Mouse (Mus musculus): Measurements from ENCODE around the gene 1700016H13Rik. TPM values are rescaled to one million over a fixed set of nuclear protein-coding genes. Genes with fewer than 3 reads are reported as not detected.

1700016H13Rik gene
- polyA plus RNA-seq (2016; fragmentation: Nextera tagmentation; extraction: Ambion mirVana): 0.18 and 0.26 TPM in 2 replicates

GRCm38 (mm10) chr5:103655346-103656118, at the start of gene 1700016H13Rik:
Gene 1700016H13Rik (minus strand): TSS chr5:103656010.
- no peaks in the 10 kb centered on the region for H3K36me3 ChIP-seq
- no peak within 1 kb of the TSS for H3K27ac ChIP-seq (ENCODE audit: poor library complexity, severe bottlenecking)
- H3K4me3 ChIP-seq: peak within 1 kb of the TSS; percentile 73
- WGBS: under 1% methylated on average over 51 of the region's 56 CpGs
- peaks cover 8% of the 10 kb centered on the region for H3K27me3 ChIP-seq (replicated peaks)
- H3K4me2 ChIP-seq: peak within 1 kb of the TSS; percentile 98
- peak within 1 kb of the TSS; percentile 81 for H3K9ac ChIP-seq
- H3K9me3 ChIP-seq (replicated peaks): 0 out of 2 replicates have a peak, but pooled peaks cover 3% of the 10 kb centered on the region
- 0 out of 2 replicates have a peak, but pooled peaks cover 5% of the 10 kb centered on the region for H3K4me1 ChIP-seq (replicated peaks)
- peak; percentile 80 for ATAC-seq (ENCODE audit: insufficient number of reproducible peaks, low FRiP score)

- ATAC-seq (ENCODE audit: insufficient number of reproducible peaks, low FRiP score): no peak
- 89% methylated on average over 4 of the region's 4 CpGs for WGBS
- Histone ChIP-seq H3K36me3 (no peaks in the 10 kb centered on the region), H3K27ac (ENCODE audit: poor library complexity, severe bottlenecking) (no peak overlapping the region), H3K4me3 (no peak overlapping the region), H3K9ac (no peak overlapping the region), H3K9me3 (replicated peaks) (0 out of 2 replicates have a peak, but pooled peaks cover 3% of the 10 kb centered on the region), H3K4me2 (no peak overlapping the region), H3K4me1 (replicated peaks) (no peaks in the 10 kb centered on the region), H3K27me3 (replicated peaks) (no peaks in the 10 kb centered on the region)
Measured at GRCm38 (mm10) chr5:103705331-103705730, 49.5 kb upstream of the 1700016H13Rik start.

- no peak overlapping the region for H3K4me3 ChIP-seq
- no peak for ATAC-seq (ENCODE audit: insufficient number of reproducible peaks, low FRiP score)
- H3K4me2 ChIP-seq: no peak overlapping the region
- no peaks in the 10 kb centered on the region; the same call in 1 of the 2 replicates for H3K27me3 ChIP-seq (replicated peaks)
- no peak overlapping the region for H3K9ac ChIP-seq
- peaks cover 8% of the 10 kb centered on the region; the same call in 1 of the 2 replicates for H3K4me1 ChIP-seq (replicated peaks)
- no peak overlapping the region for H3K27ac ChIP-seq (ENCODE audit: poor library complexity, severe bottlenecking)
- 0 out of 2 replicates have a peak, but pooled peaks cover 3% of the 10 kb centered on the region for H3K9me3 ChIP-seq (replicated peaks)
- no peaks in the 10 kb centered on the region for H3K36me3 ChIP-seq
- WGBS: 71% methylated on average over 6 of the region's 6 CpGs
Measured at GRCm38 (mm10) chr5:103702527-103702926, 46.7 kb upstream of the 1700016H13Rik start.

DNA sequence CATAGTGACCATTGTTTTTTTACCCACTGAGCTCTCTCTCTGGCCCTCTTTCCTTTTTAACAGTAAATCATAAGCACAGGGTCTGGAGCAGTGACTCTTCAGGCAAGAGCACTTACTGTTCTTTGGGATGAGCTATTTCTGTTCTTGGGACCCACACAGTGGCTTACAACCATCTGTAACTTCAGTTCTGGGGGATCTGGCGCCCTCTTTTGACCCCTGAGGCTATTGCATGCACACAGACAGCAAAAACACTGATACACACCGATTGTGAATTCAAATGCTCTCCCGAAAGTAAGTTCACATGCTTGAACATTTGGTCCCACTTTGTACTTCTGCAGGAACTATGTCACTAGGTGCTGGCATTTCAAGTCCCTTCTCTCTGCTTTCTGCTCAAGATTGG, 45.7 kb upstream of the 1700016H13Rik start:
- Histone ChIP-seq H3K27ac (ENCODE audit: poor library complexity, severe bottlenecking) (no peak overlapping the region), H3K4me3 (no peak overlapping the region), H3K4me2 (no peak overlapping the region), H3K27me3 (replicated peaks) (peaks cover 2% of the 10 kb centered on the region), H3K4me1 (replicated peaks) (peaks cover 8% of the 10 kb centered on the region; the same call in 1 of the 2 replicates), H3K36me3 (no peaks in the 10 kb centered on the region), H3K9me3 (replicated peaks) (0 out of 2 replicates have a peak, but pooled peaks cover 1% of the 10 kb centered on the region), H3K9ac (no peak overlapping the region)
- WGBS: 65% methylated on average over 3 of the region's 3 CpGs
- no peak for ATAC-seq (ENCODE audit: insufficient number of reproducible peaks, low FRiP score)

DNA sequence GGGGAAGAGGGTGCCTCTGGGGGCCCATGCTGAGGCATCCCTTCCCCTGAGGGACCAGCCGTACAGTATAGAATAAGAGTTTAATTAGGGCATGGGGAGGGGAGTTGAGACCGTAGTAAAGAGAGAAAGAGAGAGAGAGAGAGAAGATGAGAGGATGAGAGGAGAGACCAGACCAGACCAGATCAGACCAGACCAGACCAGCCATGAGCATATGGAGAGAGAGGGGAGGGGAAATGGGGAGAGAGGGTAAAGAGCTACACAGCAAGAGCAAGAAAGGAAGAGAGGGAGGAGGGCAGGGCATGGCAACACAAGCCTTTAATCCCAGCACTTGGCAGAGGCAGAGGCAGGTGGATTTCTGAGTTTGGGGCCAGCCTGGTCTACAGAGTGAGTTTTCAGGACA, 44.9 kb upstream of the 1700016H13Rik start:
- Histone ChIP-seq H3K4me2 (no peak overlapping the region), H3K27me3 (replicated peaks) (peaks cover 4% of the 10 kb centered on the region), H3K36me3 (no peaks in the 10 kb centered on the region), H3K9ac (no peak overlapping the region), H3K27ac (ENCODE audit: poor library complexity, severe bottlenecking) (no peak overlapping the region), H3K4me3 (no peak overlapping the region), H3K4me1 (replicated peaks) (peaks cover 8% of the 10 kb centered on the region; the same call in 1 of the 2 replicates), H3K9me3 (replicated peaks) (no peaks in the 10 kb centered on the region)
- ATAC-seq (ENCODE audit: insufficient number of reproducible peaks, low FRiP score): no peak
- 81% methylated on average over 2 of the region's 2 CpGs for WGBS

DNA sequence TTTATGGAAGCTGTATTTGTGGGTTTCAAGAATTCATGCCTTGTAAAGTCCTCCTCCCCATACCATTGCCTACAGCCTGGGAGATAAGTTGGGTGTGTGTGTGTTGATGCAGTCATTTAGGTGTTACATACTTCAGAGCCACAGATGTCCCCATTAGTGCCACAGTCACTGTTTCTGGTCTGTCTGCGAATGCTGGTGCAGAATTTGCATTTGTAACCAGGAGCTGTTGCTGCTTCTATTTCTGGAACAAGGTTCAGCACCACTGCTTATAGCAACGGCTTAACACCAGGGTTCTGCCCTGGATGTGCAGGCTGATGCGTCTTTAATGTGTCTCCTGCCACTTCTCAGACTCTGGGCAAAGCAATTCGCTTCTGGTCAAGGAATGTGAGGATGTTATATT, 43.7 kb upstream of the 1700016H13Rik start:
- no peak for ATAC-seq (ENCODE audit: insufficient number of reproducible peaks, low FRiP score)

DNA sequence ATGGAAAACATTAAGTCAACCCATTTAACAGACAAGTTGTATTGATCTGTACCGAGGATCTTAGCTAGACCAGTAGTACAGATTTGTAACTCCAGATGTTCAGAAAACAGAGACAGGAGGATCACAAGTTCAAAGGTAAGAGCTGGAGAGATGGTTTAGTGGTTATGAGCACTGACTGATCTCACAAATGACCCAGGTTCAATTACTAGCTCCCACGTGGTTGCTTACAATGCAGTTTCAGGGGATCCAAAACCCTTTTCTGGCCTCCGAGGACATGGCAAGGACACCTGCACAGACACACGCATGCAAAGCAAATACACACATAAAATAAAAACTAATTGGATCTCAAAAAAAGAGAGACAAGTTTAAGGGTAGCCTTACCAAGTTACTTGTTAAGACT, 42.8 kb upstream of the 1700016H13Rik start:
- Histone ChIP-seq H3K27ac (ENCODE audit: poor library complexity, severe bottlenecking) (no peak overlapping the region), H3K4me2 (no peak overlapping the region), H3K27me3 (replicated peaks) (peaks cover 23% of the 10 kb centered on the region), H3K36me3 (no peaks in the 10 kb centered on the region), H3K4me1 (replicated peaks) (peaks cover 10% of the 10 kb centered on the region), H3K4me3 (no peak overlapping the region), H3K9me3 (replicated peaks) (no peaks in the 10 kb centered on the region), H3K9ac (no peak overlapping the region)
- ATAC-seq (ENCODE audit: insufficient number of reproducible peaks, low FRiP score): no peak
- 83% methylated on average over 4 of the region's 4 CpGs for WGBS

More for the DNA sequence above, 43.7 kb upstream of the 1700016H13Rik start:
- WGBS: 34% methylated on average over 4 of the region's 4 CpGs
- H3K27me3 ChIP-seq (replicated peaks): peaks cover 13% of the 10 kb centered on the region
- H3K4me1 ChIP-seq (replicated peaks): peaks cover 8% of the 10 kb centered on the region; the same call in 1 of the 2 replicates
- H3K27ac ChIP-seq (ENCODE audit: poor library complexity, severe bottlenecking): no peak overlapping the region
- no peaks in the 10 kb centered on the region for H3K36me3 ChIP-seq
- no peak overlapping the region for H3K9ac ChIP-seq
- H3K9me3 ChIP-seq (replicated peaks): no peaks in the 10 kb centered on the region
- H3K4me3 ChIP-seq: no peak overlapping the region
- no peak overlapping the region for H3K4me2 ChIP-seq

- H3K4me1 ChIP-seq (replicated peaks): peaks cover 16% of the 10 kb centered on the region
- H3K36me3 ChIP-seq: no peaks in the 10 kb centered on the region
- H3K27me3 ChIP-seq (replicated peaks): peaks cover 29% of the 10 kb centered on the region
- no peaks in the 10 kb centered on the region for H3K9me3 ChIP-seq (replicated peaks)
- WGBS: 82% methylated on average over 5 of the region's 5 CpGs
- H3K27ac ChIP-seq (ENCODE audit: poor library complexity, severe bottlenecking): no peak overlapping the region
- no peak overlapping the region for H3K4me2 ChIP-seq
- H3K4me3 ChIP-seq: no peak overlapping the region
- no peak overlapping the region for H3K9ac ChIP-seq
- no peak for ATAC-seq (ENCODE audit: insufficient number of reproducible peaks, low FRiP score)
Measured at GRCm38 (mm10) chr5:103697875-103698491, 42.2 kb upstream of the 1700016H13Rik start.

GRCm38 (mm10) chr5:103694094-103694493, 38.3 kb upstream of the 1700016H13Rik start:
- 49% methylated on average over 6 of the region's 6 CpGs for WGBS
- ATAC-seq (ENCODE audit: insufficient number of reproducible peaks, low FRiP score): no peak

GRCm38 (mm10) chr5:103693041-103693641, 37.3 kb upstream of the 1700016H13Rik start:
- peak overlapping the region; percentile 64 for H3K4me3 ChIP-seq
- peaks cover 11% of the 10 kb centered on the region for H3K4me1 ChIP-seq (replicated peaks)
- H3K27me3 ChIP-seq (replicated peaks): peaks cover 32% of the 10 kb centered on the region
- H3K27ac ChIP-seq (ENCODE audit: poor library complexity, severe bottlenecking): no peak overlapping the region
- H3K4me2 ChIP-seq: peak overlapping the region; percentile 100
- no peaks in the 10 kb centered on the region for H3K36me3 ChIP-seq
- ATAC-seq (ENCODE audit: insufficient number of reproducible peaks, low FRiP score): no peak
- H3K9ac ChIP-seq: peak overlapping the region; percentile 67; the same call in 1 of the 2 replicates
- H3K9me3 ChIP-seq (replicated peaks): no peaks in the 10 kb centered on the region
- under 1% methylated on average over 28 of the region's 28 CpGs for WGBS

More at GRCm38 (mm10) chr5:103694094-103694493, 38.3 kb upstream of the 1700016H13Rik start:
- Histone ChIP-seq H3K4me3 (no peak overlapping the region), H3K36me3 (no peaks in the 10 kb centered on the region), H3K27me3 (replicated peaks) (peaks cover 32% of the 10 kb centered on the region), H3K4me1 (replicated peaks) (peaks cover 11% of the 10 kb centered on the region), H3K9me3 (replicated peaks) (no peaks in the 10 kb centered on the region), H3K27ac (ENCODE audit: poor library complexity, severe bottlenecking) (no peak overlapping the region), H3K9ac (no peak overlapping the region), H3K4me2 (0 out of 2 replicates have a peak overlapping the region, but pooled peaks have one; percentile 100)

Data from heart, embryonic 12.5 days (tissue).